Mouse (Mus musculus): ENCODE measurements around the gene Shisa7.

DNA sequence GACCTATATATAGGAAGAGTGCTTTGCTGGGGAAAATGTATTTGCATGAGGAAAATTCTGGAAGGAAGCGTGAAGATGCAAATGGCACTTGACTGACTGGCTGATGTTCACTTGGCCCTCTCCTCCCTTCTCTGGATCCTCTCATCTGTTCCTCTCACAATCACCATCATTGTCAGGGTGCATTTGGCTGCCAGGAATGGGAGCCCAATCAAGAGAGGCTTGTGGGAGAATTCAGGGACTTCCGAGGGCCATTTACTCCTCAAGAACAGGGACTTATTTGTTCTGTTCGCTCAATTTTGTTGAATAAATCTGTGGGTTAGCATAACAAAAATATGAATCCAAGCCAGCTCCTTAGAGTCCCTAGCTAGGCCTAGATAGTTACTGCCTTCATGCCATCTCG is 22.8 kb downstream of the Shisa7 start:
- TF ChIP-seq CTCF (IDR thresholded peaks at IDR 0.05; ENCODE audit: extremely low read depth, insufficient read length, insufficient replicate concordance, low read depth, low read length) (no peak), POLR2A (IDR thresholded peaks at IDR 0.05; ENCODE audit: low read depth, low read length) (no peak)

Data from small intestine, adult 2 months (tissue).